Mouse (Mus musculus): ENCODE data around the gene Gm8332.
"Not testable (repeated sequence)": the region's sequence is repeated elsewhere in the genome, so short reads cannot be mapped to it uniquely, and the experiment has no call there.

Gm8332 gene

GRCm38 (mm10) chr12:88250000-88250399, at the start of gene Gm8332:
Gene Gm8332, minus strand, starts transcription at chr12:88250100.
- not testable (repeated sequence) for DNase-seq

DNA sequence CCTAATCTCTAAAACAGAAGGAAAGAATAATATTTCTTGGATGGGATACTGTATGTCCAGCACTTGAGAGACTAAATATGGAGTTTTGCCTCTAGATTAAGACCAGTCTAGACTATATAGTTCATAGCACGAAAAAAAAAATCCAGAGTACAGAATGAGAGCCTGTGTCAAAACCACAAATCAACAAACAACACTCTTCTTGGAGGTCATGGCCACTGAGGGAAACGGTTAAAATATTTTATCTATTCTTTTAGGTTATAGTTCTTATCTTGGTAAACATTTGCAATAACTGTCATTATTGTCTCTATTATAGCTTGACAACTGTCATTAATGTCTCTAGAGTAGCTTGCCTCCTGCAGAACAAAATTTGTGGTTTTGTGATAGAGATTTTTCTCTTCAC, 47.3 kb upstream of the Gm8332 start:
- DNase-seq = not testable (repeated sequence)

DNA sequence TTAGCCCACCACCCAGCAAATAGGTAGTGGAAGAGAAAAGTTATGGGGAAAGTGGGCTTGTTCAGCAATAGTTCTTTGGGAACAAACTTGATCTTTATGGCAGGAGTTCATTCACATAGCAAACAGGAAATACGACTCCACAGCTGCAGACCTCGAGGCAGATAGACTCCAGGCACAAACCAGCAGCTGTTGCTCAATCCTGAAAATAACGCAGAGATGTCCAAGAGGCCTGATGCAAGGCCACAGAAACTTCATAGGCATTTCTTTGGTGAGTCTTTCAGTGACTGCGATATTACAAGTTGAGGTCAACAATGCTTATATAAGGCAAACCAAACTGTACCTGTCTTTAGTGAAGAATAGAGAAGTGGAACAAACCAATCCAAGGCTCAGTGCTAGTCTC, 43.2 kb upstream of the Gm8332 start:
- DNase-seq = not testable (repeated sequence)

DNA sequence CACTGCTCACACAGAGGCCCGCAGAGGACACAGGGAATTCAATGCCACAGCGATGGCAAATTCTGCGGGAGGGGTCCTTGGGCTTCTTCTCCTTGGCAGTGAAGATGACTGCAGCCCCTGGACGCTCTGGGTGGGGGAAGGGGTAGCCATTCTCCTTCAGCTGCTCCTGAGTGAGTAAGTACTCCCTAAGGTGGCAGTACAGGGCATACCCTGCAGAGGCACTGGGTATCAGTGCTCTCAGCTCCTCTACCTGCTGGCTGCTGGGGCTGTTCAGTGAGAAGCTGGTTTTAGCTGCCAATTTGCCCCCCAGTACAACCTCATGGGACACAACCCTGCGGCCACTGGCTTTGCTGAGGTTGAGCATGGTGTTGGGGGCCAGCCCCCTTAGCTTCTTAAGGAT, 35.3 kb upstream of the Gm8332 start:
- DNase-seq = not testable (repeated sequence)

GRCm38 (mm10) chr12:88274400-88274799, 24.5 kb upstream of the Gm8332 start, which contains the start of gene Gm5662:
Gene Gm5662, minus strand, starts transcription at chr12:88274500.
- DNase-seq = not testable (repeated sequence)

GRCm38 (mm10) chr12:88257241-88257640, 7.3 kb upstream of the Gm8332 start:
- DNase-seq = no peak

DNA sequence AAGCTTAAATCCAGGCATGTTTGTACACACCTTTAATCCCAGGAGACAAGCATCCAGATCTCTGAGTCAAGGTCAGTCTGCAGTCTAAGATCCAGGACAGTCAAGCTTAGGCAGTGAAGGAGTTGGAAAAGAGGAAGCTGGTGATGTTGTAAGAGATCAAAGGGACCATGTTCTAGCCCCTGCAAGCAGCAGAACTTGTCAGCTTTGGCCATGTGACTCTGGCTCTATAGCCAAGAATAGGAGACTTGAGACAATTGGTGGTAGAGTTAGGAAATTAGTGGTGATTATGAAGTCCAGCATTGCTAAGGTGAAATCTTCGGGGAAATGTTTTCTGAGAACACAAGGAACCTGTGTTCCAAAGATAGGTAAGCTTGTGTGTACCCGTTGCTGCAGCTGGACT, 6.0 kb upstream of the Gm8332 start:
- not testable (repeated sequence) for DNase-seq

DNA sequence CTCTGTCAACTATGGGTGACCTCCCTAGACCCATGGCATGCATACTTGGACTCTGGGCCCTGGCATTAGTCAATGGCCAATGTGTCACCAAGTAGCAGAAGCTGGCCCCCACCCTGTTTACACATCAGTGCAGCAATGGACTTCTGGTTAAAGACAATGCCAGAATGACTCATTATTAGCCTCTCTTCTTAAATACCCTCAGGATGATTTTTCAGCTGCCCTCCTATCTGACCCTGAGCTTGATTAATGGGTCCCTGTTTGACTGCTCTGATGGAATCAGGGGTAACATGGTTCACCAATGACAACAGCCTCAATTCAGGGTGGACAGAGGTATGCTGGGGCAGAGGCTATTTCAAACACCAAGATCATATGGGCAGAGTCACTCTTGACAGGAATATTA, 4.1 kb downstream of the Gm8332 start:
- DNase-seq = not testable (repeated sequence)

DNA sequence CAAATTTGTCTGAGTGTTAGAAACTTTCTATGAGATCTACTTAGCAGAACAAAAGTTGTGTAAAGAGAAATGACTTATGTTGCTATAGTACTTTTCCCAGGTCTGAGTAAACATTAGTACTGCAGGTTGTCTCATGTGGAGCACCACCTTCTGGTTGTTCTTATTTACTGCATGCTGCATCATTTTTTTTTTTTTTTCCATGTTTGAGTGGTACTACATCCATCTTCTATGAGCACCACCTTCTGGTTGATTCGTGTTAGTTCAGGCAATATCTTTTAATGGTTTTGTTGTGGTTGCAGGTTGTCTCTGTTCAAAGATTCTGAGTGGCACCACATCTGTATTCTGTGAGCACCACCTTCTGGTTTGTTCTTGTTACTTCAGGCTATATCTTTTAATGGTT, 7.0 kb downstream of the Gm8332 start:
- not testable (repeated sequence) for DNase-seq

DNA sequence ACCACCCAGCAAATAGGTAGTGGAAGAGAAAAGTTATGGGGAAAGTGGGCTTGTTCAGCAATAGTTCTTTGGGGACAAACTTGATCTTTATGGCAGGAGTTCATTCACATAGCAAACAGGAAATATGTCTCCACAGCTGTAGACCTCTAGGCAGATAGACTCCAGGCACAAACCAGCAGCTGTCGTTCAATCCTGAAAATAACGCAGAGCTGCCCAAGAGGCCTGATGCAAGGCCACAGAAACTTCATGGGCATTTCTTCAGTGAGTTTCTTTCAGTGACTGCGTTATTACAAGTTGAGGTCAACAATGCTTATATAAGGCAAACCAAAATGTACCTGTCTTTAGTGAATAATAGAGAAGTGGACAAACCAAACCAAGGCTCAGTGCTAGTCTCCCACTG, 30.5 kb downstream of the Gm8332 start:
- DNase-seq = no peak

DNA sequence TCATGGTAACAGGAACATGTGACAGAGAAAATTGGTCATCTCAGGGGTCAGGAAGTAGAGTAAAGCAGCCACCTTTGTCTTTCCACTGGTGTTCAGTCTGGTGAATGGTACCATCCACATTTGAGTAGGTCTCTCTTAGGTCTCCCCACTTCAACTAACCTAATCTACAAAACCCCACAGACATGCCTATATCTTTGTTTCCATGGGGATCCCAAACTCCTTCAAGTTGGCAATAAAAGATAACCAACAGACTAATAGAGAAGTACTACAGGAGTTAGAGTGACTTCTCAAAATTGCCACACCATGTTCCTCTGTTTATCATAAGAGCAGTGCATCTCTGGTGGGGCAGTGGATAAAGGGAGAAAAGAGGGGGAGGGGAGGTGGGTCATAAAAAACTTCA, 31.8 kb downstream of the Gm8332 start:
- DNase-seq = not testable (repeated sequence)

DNA sequence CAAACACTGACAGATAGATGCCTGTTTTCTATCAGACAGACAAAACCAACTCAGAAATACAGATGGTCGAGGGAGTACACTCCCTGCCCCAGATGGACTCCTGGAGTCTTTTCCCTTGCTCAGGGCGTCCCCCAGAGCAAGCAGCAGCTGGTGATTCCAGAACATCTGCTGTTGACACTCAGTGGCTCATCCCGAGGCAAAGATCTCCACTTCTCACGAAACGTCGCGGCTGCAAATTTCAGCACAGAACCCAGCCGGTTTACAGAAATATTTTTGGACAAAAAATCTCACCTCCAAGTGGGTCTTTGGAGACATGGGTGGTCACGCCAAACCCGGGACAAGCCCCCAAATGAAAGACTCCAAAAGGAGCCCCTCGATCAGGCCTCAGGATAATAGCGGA, 35.3 kb downstream of the Gm8332 start:
- no peak for DNase-seq

DNA sequence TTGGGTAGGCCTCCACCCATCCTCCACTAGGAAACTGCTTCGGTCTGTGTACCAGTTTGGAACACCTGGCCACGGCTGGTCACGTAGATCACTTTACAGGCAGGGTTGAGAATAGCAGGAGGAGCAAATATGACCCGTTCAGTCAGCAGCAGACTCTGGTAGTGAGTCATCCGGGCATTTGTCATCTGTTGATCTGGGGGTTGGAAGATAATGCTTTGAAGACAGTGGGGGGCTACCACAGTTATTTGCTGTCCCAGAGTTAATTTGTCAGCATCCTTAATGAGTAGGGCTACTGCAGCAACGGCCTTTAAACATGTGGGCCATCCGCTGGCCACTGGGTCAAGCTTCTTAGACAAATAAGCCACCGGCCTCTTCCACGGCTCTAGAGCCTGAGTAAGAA, 38.4 kb downstream of the Gm8332 start:
- DNase-seq = not testable (repeated sequence)

GRCm38 (mm10) chr12:88202856-88203255, 47.0 kb downstream of the Gm8332 start:
- DNase-seq = no peak

All from thymus, postnatal 4 days (tissue).